Mouse (Mus musculus) megakaryocyte, embryonic 14.5 days (primary cell): ENCODE data around the gene Calcoco2.

Experiments used
- FLI1 ChIP-seq: IDR thresholded peaks from 2 replicates; pipeline ENCODE4 v1.6.1; 2012; ENCODE audit warnings: low read length, inconsistent platforms, mixed read lengths
- GATA1 ChIP-seq: IDR thresholded peaks from 3 replicates; pipeline ENCODE4 v1.6.1; 2012; ENCODE audit warnings: mixed read lengths, low read length, inconsistent platforms, borderline replicate concordance

- TF ChIP-seq GATA1 (no peak), FLI1 (no peak)
Measured at GRCm38 (mm10) chr11:96115416-96115815, 3.7 kb upstream of the Calcoco2 start.
